Mouse (Mus musculus): ENCODE results near the gene Tekt3. TPM values are rescaled to one million over a fixed set of nuclear protein-coding genes. Genes with fewer than 3 reads are reported as not detected.

Gene Tekt3
- total and polyA plus RNA-seq, 3 experiments: not detected

DNA sequence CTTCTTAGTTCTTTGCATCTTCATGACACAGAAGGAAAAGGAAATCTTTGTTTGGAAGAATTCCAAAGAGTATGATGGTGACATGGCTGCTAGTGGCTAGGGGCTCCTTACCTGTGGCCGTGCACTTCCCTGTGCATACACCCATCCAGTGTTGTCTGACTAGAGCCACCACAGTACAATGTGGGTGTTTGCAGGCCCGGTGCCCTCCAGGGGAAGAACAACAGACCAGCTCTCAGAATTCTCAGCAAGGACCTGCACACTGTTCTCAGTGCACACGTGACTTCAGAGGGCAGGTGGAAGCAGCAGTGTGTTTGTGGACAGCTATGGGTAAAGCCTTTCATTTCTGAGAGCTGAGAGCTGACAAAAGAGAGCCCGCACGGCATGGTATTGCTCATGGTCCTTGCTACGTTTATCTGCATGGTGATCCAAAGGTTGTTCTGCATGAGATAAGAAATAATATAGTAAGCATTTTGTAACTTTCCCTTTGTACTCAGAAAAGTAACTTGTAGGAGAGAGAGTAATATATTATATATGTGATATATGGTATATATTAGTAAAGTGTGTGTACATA is 11.0 kb upstream of the Tekt3 start:
- 94% methylated on average over 6 of the region's 6 CpGs for WGBS
- TF ChIP-seq CTCF (IDR thresholded peaks at IDR 0.05) (no peak), POLR2A (IDR thresholded peaks at IDR 0.05; ENCODE audit: insufficient read depth, low read depth, low read length) (no peak), EP300 (IDR thresholded peaks at IDR 0.05; ENCODE audit: insufficient read depth, low read depth, low read length) (no peak)
- no peak for DNase-seq
- H3K4me3 ChIP-seq: no peak overlapping the region
- no peak overlapping the region for H3K9ac ChIP-seq (ENCODE audit: low read depth, low read length)
- H3K27ac ChIP-seq: no peak overlapping the region
- H3K4me1 ChIP-seq (ENCODE audit: control insufficient read depth, insufficient read depth, low read length): no peaks in the 10 kb centered on the region
- no peaks in the 10 kb centered on the region for H3K27me3 ChIP-seq (ENCODE audit: control insufficient read depth, insufficient read depth, low read length)
- intact Hi-C loops (cut with DNase I): no loop called here
- no peaks in the 10 kb centered on the region for H3K79me2 ChIP-seq (replicated peaks; ENCODE audit: control insufficient read depth, insufficient read depth, low read length)
- H3K36me3 ChIP-seq (ENCODE audit: control insufficient read depth, insufficient read depth, low read length): no peaks in the 10 kb centered on the region

GRCm38 (mm10) chr11:63051041-63051440 is 10.4 kb upstream of the Tekt3 start:
- no peak overlapping the region for H3K9ac ChIP-seq (ENCODE audit: low read depth, low read length)
- intact Hi-C loops (cut with DNase I): no loop called here
- 83% methylated on average over 7 of the region's 7 CpGs for WGBS
- no peak overlapping the region for H3K4me3 ChIP-seq
- DNase-seq: peak in 1 of 2 experiments; percentile 36
- no peaks in the 10 kb centered on the region for H3K4me1 ChIP-seq (ENCODE audit: control insufficient read depth, insufficient read depth, low read length)
- TF ChIP-seq EP300 (IDR thresholded peaks at IDR 0.05; ENCODE audit: insufficient read depth, low read depth, low read length) (no peak), POLR2A (IDR thresholded peaks at IDR 0.05; ENCODE audit: insufficient read depth, low read depth, low read length) (no peak), CTCF (IDR thresholded peaks at IDR 0.05) (no peak)
- H3K36me3 ChIP-seq (ENCODE audit: control insufficient read depth, insufficient read depth, low read length): no peaks in the 10 kb centered on the region
- H3K27me3 ChIP-seq (ENCODE audit: control insufficient read depth, insufficient read depth, low read length): no peaks in the 10 kb centered on the region
- H3K79me2 ChIP-seq (replicated peaks; ENCODE audit: control insufficient read depth, insufficient read depth, low read length): no peaks in the 10 kb centered on the region
- H3K27ac ChIP-seq: no peak overlapping the region

DNA sequence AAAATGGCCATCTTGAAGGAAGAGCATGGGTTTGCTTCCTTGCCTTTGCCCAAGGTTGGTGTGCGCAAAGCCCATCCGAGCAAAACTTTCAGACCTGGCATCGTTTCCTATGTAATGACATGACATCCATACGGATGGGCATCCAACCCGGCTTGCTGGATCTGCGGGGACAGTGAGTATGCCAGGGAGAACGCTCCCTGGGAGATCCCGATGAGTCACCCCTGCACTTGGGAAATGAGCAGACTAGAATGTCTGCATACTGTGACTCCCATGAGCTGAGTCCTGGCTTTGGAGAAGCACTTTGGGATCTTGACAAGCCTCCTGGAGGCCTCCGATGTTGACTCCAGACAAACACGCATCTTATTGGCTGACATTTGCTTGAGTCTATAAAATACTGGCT is 9.5 kb upstream of the Tekt3 start:
- Histone ChIP-seq H3K9ac (ENCODE audit: low read depth, low read length) (no peak overlapping the region), H3K4me3 (no peak overlapping the region), H3K27me3 (ENCODE audit: control insufficient read depth, insufficient read depth, low read length) (no peaks in the 10 kb centered on the region), H3K27ac (no peak overlapping the region), H3K79me2 (replicated peaks; ENCODE audit: control insufficient read depth, insufficient read depth, low read length) (no peaks in the 10 kb centered on the region), H3K36me3 (ENCODE audit: control insufficient read depth, insufficient read depth, low read length) (no peaks in the 10 kb centered on the region), H3K4me1 (ENCODE audit: control insufficient read depth, insufficient read depth, low read length) (no peaks in the 10 kb centered on the region)
- no peak for TF ChIP-seq EP300 (IDR thresholded peaks at IDR 0.05; ENCODE audit: insufficient read depth, low read depth, low read length)
- TF ChIP-seq CTCF (IDR thresholded peaks at IDR 0.05): no peak
- TF ChIP-seq POLR2A (IDR thresholded peaks at IDR 0.05; ENCODE audit: insufficient read depth, low read depth, low read length): no peak
- no peak for DNase-seq
- WGBS: 92% methylated on average over 10 of the region's 10 CpGs
- intact Hi-C loops (cut with DNase I): no loop called here

DNA sequence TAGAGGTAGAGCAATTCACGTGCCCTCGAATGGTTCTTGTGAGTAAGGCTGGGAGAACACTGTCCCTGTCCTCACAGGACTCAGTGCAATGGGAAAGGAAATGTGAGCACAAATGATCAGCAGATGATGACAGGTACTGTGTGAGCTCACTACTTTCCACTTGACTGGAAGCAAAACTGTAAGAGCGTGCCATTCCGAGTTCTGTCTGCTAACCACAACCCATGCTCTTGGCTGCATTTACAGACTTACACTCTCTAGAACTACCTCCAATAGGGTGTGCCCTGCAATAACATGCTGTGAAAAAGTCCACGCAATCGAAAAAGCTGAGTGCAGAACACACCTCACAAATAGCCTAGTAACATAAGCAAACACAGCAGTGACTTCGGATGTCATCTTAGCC is 5.9 kb upstream of the Tekt3 start:
- no peaks in the 10 kb centered on the region for H3K79me2 ChIP-seq (replicated peaks; ENCODE audit: control insufficient read depth, insufficient read depth, low read length)
- no peaks in the 10 kb centered on the region for H3K36me3 ChIP-seq (ENCODE audit: control insufficient read depth, insufficient read depth, low read length)
- no peak overlapping the region for H3K9ac ChIP-seq (ENCODE audit: low read depth, low read length)
- H3K27me3 ChIP-seq (ENCODE audit: control insufficient read depth, insufficient read depth, low read length): no peaks in the 10 kb centered on the region
- no peak overlapping the region for H3K4me3 ChIP-seq
- no peak overlapping the region for H3K27ac ChIP-seq
- no peaks in the 10 kb centered on the region; the same call in 1 of the 2 replicates for H3K4me1 ChIP-seq (ENCODE audit: control insufficient read depth, insufficient read depth, low read length)
- no peak for TF ChIP-seq POLR2A (IDR thresholded peaks at IDR 0.05; ENCODE audit: insufficient read depth, low read depth, low read length)
- WGBS: 78% methylated on average over 7 of the region's 7 CpGs
- intact Hi-C loops (cut with DNase I): no loop called here
- DNase-seq: no peak

DNA sequence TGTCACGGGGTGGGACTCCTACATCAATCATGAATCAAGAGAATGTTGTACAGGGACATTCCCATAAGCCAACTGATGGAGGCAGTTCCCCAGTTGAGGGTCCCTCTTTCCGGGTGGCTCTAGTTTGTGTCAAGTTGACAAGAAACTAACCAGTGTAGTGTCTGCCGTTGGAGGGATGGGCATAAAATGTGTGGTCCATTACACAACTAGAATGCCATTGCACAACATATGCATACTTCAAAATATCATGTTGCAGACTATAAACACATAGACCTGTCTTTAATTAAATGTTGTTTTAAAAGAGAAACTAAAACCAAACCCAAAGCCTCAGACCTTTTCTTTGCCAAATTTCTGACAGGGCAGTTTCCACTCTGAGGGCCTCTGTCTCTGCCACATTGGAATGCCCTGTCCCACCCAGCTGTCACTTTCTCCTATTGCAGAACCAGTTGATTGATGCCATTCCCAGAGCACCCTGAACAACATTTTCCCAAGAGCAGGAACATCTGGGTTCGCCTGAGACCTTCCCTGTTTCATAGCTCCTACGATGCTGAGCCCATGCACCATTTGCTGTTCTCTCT is 3.0 kb upstream of the Tekt3 start:
- 75% methylated on average over 5 of the region's 5 CpGs for WGBS
- Histone ChIP-seq H3K27ac (no peak overlapping the region), H3K36me3 (ENCODE audit: control insufficient read depth, insufficient read depth, low read length) (no peaks in the 10 kb centered on the region), H3K4me1 (ENCODE audit: control insufficient read depth, insufficient read depth, low read length) (no peaks in the 10 kb centered on the region; the same call in 1 of the 2 replicates), H3K4me3 (no peak overlapping the region), H3K9ac (ENCODE audit: low read depth, low read length) (no peak overlapping the region), H3K27me3 (ENCODE audit: control insufficient read depth, insufficient read depth, low read length) (no peaks in the 10 kb centered on the region), H3K79me2 (replicated peaks; ENCODE audit: control insufficient read depth, insufficient read depth, low read length) (no peaks in the 10 kb centered on the region)
- no peak for TF ChIP-seq EP300 (IDR thresholded peaks at IDR 0.05; ENCODE audit: insufficient read depth, low read depth, low read length)
- no peak for TF ChIP-seq POLR2A (IDR thresholded peaks at IDR 0.05; ENCODE audit: insufficient read depth, low read depth, low read length)
- intact Hi-C loops (cut with DNase I): no loop called here
- DNase-seq: no peak

- no peaks in the 10 kb centered on the region for H3K79me2 ChIP-seq (replicated peaks; ENCODE audit: control insufficient read depth, insufficient read depth, low read length)
- intact Hi-C loops (cut with DNase I): no loop called here
- 52% methylated on average over 1 of the region's 1 CpGs for WGBS
- TF ChIP-seq CTCF (IDR thresholded peaks at IDR 0.05): no peak
- no peak for TF ChIP-seq POLR2A (IDR thresholded peaks at IDR 0.05; ENCODE audit: insufficient read depth, low read depth, low read length)
- no peak for TF ChIP-seq EP300 (IDR thresholded peaks at IDR 0.05; ENCODE audit: insufficient read depth, low read depth, low read length)
- H3K9ac ChIP-seq (ENCODE audit: low read depth, low read length): no peak overlapping the region
- no peaks in the 10 kb centered on the region; the same call in 1 of the 2 replicates for H3K4me1 ChIP-seq (ENCODE audit: control insufficient read depth, insufficient read depth, low read length)
- no peak overlapping the region for H3K4me3 ChIP-seq
- H3K27me3 ChIP-seq (ENCODE audit: control insufficient read depth, insufficient read depth, low read length): no peaks in the 10 kb centered on the region
- no peak overlapping the region for H3K27ac ChIP-seq
- no peak for DNase-seq
- H3K36me3 ChIP-seq (ENCODE audit: control insufficient read depth, insufficient read depth, low read length): no peaks in the 10 kb centered on the region
Observed at GRCm38 (mm10) chr11:63059911-63060310, 1.5 kb upstream of the Tekt3 start.
